25 mouse cellular contexts compared by ENCODE assay signal in the genomic region with DNA sequence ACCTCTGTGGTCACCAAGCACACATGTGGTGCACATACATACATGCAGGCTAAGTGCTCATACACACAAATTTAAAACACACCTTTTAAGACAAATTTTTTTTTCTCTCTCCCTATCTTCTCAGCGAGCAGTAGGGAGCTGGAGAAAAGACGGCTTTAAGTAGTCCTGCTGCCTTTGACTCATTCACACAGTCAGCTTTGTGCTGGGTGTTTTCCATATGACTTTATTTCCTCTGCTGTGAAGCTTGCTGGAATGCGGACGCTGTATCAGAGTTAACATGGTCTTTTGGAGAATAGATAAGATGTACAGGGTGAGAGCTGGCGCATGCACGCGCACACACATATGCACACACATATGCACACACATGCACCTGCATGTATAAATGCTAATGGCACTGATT. TPM values are rescaled to one million over a fixed set of nuclear protein-coding genes. Genes with fewer than 3 reads are reported as not detected.
DNase-seq lines count a peak whose midpoint lies in the region; ATAC-seq lines count a peak whose summit lies in the region.
"Had no signal": no experiment of that assay in that cellular context is flagged by ENCODE, and none has a peak within 500 bp of the region (broad histone marks: within the 10 kb centered on the region; RNA-seq: fewer than 3 reads in every experiment).

No protein-coding gene starts in this region.

- DNase-seq in frontal cortex, postnatal 36 days (ENCODE audit: low spot score in 2 of 2): no peak
- DNase-seq in midbrain, embryonic 11.5 days (ENCODE audit: low spot score, missing footprints): peak; percentile 83
- DNase-seq in midbrain, embryonic 10.5 days (ENCODE audit: low spot score): no peak
- peak; percentile 65 for DNase-seq in brain, adult 2 months (ENCODE audit: low read depth, low spot score)
- DNase-seq in layer of hippocampus, postnatal 25 days (ENCODE audit: extremely low spot score in 1 of 2, low spot score in 1 of 2): no peak
- no peak for DNase-seq in ovary, postnatal 36 days (ENCODE audit: low spot score)
- DNase-seq: adrenal gland, adult 8-10 months; adrenal gland, postnatal 14 days; adrenal gland, postnatal 36 days; cerebellum, adult 18-20 months; cerebellum, adult 8-10 months; cerebellum, adult 9-11 months; cerebellum, postnatal 14 days; cerebellum, postnatal 36 days; embryo, embryonic 11 days; forebrain, postnatal 0 days had no signal

- H3K4me2 ChIP-seq in midbrain, embryonic 11.5 days: no peak overlapping the region
- H3K4me2 ChIP-seq: embryonic facial prominence, embryonic 13.5 days; embryonic facial prominence, embryonic 15.5 days; forebrain, embryonic 13.5 days; forebrain, embryonic 15.5 days had no signal

- no peaks in the 10 kb centered on the region for H3K36me3 ChIP-seq in midbrain, embryonic 11.5 days (ENCODE audit: control insufficient read depth, insufficient read depth, low read length)
- no peaks in the 10 kb centered on the region for H3K36me3 ChIP-seq in midbrain, embryonic 10.5 days
- H3K36me3 ChIP-seq: embryonic facial prominence, embryonic 13.5 days; embryonic facial prominence, embryonic 15.5 days; forebrain, embryonic 15.5 days had no signal

- H3K9me3 ChIP-seq in midbrain, embryonic 11.5 days (ENCODE audit: control insufficient read depth, low read length): no peaks in the 10 kb centered on the region
- no peaks in the 10 kb centered on the region for H3K9me3 ChIP-seq in midbrain, embryonic 10.5 days (replicated peaks)
- H3K9me3 ChIP-seq: embryonic facial prominence, embryonic 13.5 days; embryonic facial prominence, embryonic 15.5 days; forebrain, embryonic 13.5 days; forebrain, embryonic 15.5 days had no signal

- peaks cover 18% of the 10 kb centered on the region for H3K4me1 ChIP-seq in midbrain, embryonic 11.5 days (ENCODE audit: control insufficient read depth, insufficient read depth, low read length)
- H3K4me1 ChIP-seq in midbrain, embryonic 10.5 days: peaks cover 33% of the 10 kb centered on the region

- peak; percentile 40; the same call in 1 of the 2 replicates for ATAC-seq in frontal cortex, adult (ENCODE audit: low TSS enrichment)
- ATAC-seq in midbrain, embryonic 11.5 days (ENCODE audit: low FRiP score): no peak
- ATAC-seq: activated CD4-positive, CD25-positive, alpha-beta regulatory T cell, adult 4 months; forebrain, embryonic 13.5 days; forebrain, embryonic 15.5 days; forebrain, postnatal 0 days; Patski had no signal

- WGBS in midbrain, embryonic 11.5 days: 86% methylated on average over 7 of the region's 7 CpGs
- WGBS in midbrain, embryonic 10.5 days: 89% methylated on average over 7 of the region's 7 CpGs

- H3K27ac ChIP-seq in midbrain, embryonic 11.5 days (ENCODE audit: low read depth, low read length): no peak overlapping the region
- no peak overlapping the region for H3K27ac ChIP-seq in midbrain, embryonic 10.5 days (replicated peaks)
- H3K27ac ChIP-seq: embryonic facial prominence, embryonic 13.5 days; embryonic facial prominence, embryonic 15.5 days; forebrain, embryonic 13.5 days; forebrain, embryonic 15.5 days had no signal

- no peak overlapping the region for H3K4me3 ChIP-seq in midbrain, embryonic 11.5 days (ENCODE audit: low read depth, low read length)
- H3K4me3 ChIP-seq in midbrain, embryonic 10.5 days: no peak overlapping the region
- H3K4me3 ChIP-seq: embryonic facial prominence, embryonic 13.5 days; embryonic facial prominence, embryonic 15.5 days; forebrain, embryonic 13.5 days; forebrain, embryonic 15.5 days had no signal

- H3K27me3 ChIP-seq in midbrain, embryonic 11.5 days (ENCODE audit: control insufficient read depth, insufficient read depth, low read length): no peaks in the 10 kb centered on the region
- peaks cover 69% of the 10 kb centered on the region for H3K27me3 ChIP-seq in midbrain, embryonic 10.5 days (ENCODE audit: low read depth, poor library complexity, severe bottlenecking)
- H3K27me3 ChIP-seq: embryonic facial prominence, embryonic 15.5 days; forebrain, embryonic 15.5 days; Patski had no signal

- H3K9ac ChIP-seq in midbrain, embryonic 11.5 days (ENCODE audit: low read length): no peak overlapping the region
- H3K9ac ChIP-seq: embryonic facial prominence, embryonic 13.5 days; embryonic facial prominence, embryonic 15.5 days; forebrain, embryonic 13.5 days; forebrain, embryonic 15.5 days; forebrain, postnatal 0 days had no signal

RNA-seq across cellular contexts. Expression of a gene that starts 2.3 kb away (rescaled TPM):
- 1.6 and 1.9 TPM in 2 replicates for polyA plus RNA-seq in midbrain, embryonic 11.5 days (2014; fragmentation: Nextera tagmentation; extraction: Ambion mirVana)
- polyA plus RNA-seq in midbrain, embryonic 10.5 days (2016; fragmentation: Nextera tagmentation; extraction: Ambion mirVana): 0.86 and 1.7 TPM in 2 replicates
- under 1 TPM in 1 of 2 experiments, not detected in 1; 0.49 TPM for total RNA-seq in layer of hippocampus, postnatal 25 days (2021)
- total RNA-seq: common myeloid progenitor, adult 5-6 weeks had no signal
- polyA plus RNA-seq: activated CD4-positive, CD25-positive, alpha-beta regulatory T cell, adult 4 months had no signal

RNA-seq across cellular contexts. Expression of a gene that starts 11.1 kb away (rescaled TPM):
- polyA plus RNA-seq in midbrain, embryonic 11.5 days (2014; fragmentation: Nextera tagmentation; extraction: Ambion mirVana): 1.1 and 1.7 TPM in 2 replicates
- polyA plus RNA-seq in midbrain, embryonic 10.5 days (2016; fragmentation: Nextera tagmentation; extraction: Ambion mirVana): 0.31 and 0.67 TPM in 2 replicates
- 10 to 100 TPM in 1 of 2 experiments, 1 to 10 TPM in 1; 9.2 to 11.2 TPM for total RNA-seq in layer of hippocampus, postnatal 25 days (2021)
- total RNA-seq: common myeloid progenitor, adult 5-6 weeks; ES-E14 had no signal
- polyA plus RNA-seq: activated CD4-positive, CD25-positive, alpha-beta regulatory T cell, adult 4 months had no signal

Comparison
In these comparisons a context has a peak if more than half of its experiments do, and no peak if none do; other contexts are left out.
1. DNase-seq: peak in midbrain, embryonic 11.5 days (single experiment) and brain, adult 2 months (single experiment); none in frontal cortex, postnatal 36 days (0 of 2), midbrain, embryonic 10.5 days (single experiment), layer of hippocampus, postnatal 25 days (0 of 2) and ovary, postnatal 36 days (single experiment).